Mouse (Mus musculus) intestine, postnatal 0 days (tissue): ENCODE data around the gene Rnf187. TPM values are rescaled to one million over a fixed set of nuclear protein-coding genes. Genes with fewer than 3 reads are reported as not detected.

Source experiments
- ATAC-seq: fragments of 200-750 bp; cut with Nextera tagmentation; 2 replicates; pipeline ENCODE4 v1.8.0; 2017; ENCODE audit warnings: mild to moderate bottlenecking, moderate TSS enrichment, moderate library complexity
- H3K27ac ChIP-seq: fragments of 300-500 bp; sonication (generic); 2 replicates; pipeline ENCODE4 v1.5.1; 2014; ENCODE audit warnings: mild to moderate bottlenecking, low read depth, low read length, moderate library complexity
- H3K27me3 ChIP-seq: fragments of 300-500 bp; sonication (generic); replicated peaks from 2 replicates; pipeline ENCODE4 v1.6.1; 2014; ENCODE audit warnings: low read length, mixed read lengths; ENCODE audit not compliant: control insufficient read depth, insufficient read depth
- H3K36me3 ChIP-seq: fragments of 300-500 bp; sonication (generic); 2 replicates; pipeline ENCODE4 v1.6.1; 2014; ENCODE audit warnings: mild to moderate bottlenecking, moderate library complexity; ENCODE audit not compliant: control insufficient read depth, insufficient read depth
- H3K4me1 ChIP-seq: fragments of 300-500 bp; sonication (generic); replicated peaks from 2 replicates; pipeline ENCODE4 v1.6.1; 2014; ENCODE audit warnings: antibody characterized with exemption, low read length, mixed read lengths; ENCODE audit not compliant: control insufficient read depth, insufficient read depth
- H3K4me2 ChIP-seq: fragments of 300-500 bp; sonication (generic); replicated peaks from 2 replicates; pipeline ENCODE4 v1.6.1; 2014; ENCODE audit warnings: low read depth, mild to moderate bottlenecking, moderate library complexity
- H3K4me3 ChIP-seq: fragments of 300-500 bp; sonication (generic); 2 replicates; pipeline ENCODE4 v1.5.1; 2014; ENCODE audit warnings: low read depth, low read length
- H3K9ac ChIP-seq: fragments of 300-500 bp; sonication (generic); 2 replicates; pipeline ENCODE4 v1.6.1; 2014; ENCODE audit warnings: mild to moderate bottlenecking, low read depth, low read length
- H3K9me3 ChIP-seq: fragments of 300-500 bp; sonication (generic); 2 replicates; pipeline ENCODE4 v1.6.1; 2016; ENCODE audit warnings: mixed run types; ENCODE audit not compliant: control insufficient read depth
- CTCF ChIP-seq: sonication (generic); IDR thresholded peaks from 2 replicates; pipeline ENCODE4 v1.5.1; 2016; ENCODE audit warnings: low read depth, mild to moderate bottlenecking, control low read depth, antibody characterized with exemption, moderate library complexity
- WGBS: fragments of 180-500 bp; shearing (Covaris S2); extraction: QIAGEN DNeasy Blood & Tissue Kit; methylation state at CpG from one replicate; pipeline ENCODE4 v1.1.7; 2014; 5-methylcytosine and 5-hydroxymethylcytosine counted together
- polyA plus RNA-seq: library from polyadenylated mRNA; unstranded; fragments of >200 nt; fragmentation: Nextera tagmentation; extraction: Ambion mirVana; gene quantifications from 2 replicates; pipeline ENCODE4 v1.2.1, GENCODE M21; 2015

Rnf187 gene
- polyA plus RNA-seq, 1 experiment from 2014 or later: 113 TPM

DNA sequence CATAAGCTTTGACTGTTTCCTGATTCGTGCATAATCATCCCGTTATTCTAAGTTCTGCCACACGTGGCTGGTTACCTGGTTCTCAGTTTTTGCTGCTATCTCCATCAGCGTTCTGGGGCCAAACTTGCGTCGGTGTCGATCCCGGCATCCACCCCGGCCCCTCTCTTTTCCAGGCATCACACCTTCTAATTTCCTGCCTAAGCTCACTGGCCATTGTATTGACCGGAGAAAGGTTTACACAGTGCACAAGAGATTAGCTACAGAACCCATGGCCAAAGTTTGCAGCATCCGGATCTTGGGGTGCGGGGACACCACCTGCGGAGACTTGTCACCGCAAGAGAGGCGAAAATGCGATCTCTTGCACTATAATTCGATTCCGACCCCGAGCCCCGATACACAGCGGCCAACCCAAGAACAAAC, 38.9 kb upstream of the Rnf187 start:
- Histone ChIP-seq H3K9me3 (no peaks in the 10 kb centered on the region), H3K9ac (peak overlapping the region; percentile 85), H3K4me3 (peak overlapping the region; percentile 98), H3K27me3 (no peaks in the 10 kb centered on the region), H3K4me1 (peaks cover 11% of the 10 kb centered on the region), H3K4me2 (peak overlapping the region; percentile 92), H3K27ac (peak overlapping the region; percentile 70), H3K36me3 (peaks cover 17% of the 10 kb centered on the region)
- WGBS: under 1% methylated on average over 21 of the region's 21 CpGs
- no peak for ATAC-seq
- no peak for TF ChIP-seq CTCF

DNA sequence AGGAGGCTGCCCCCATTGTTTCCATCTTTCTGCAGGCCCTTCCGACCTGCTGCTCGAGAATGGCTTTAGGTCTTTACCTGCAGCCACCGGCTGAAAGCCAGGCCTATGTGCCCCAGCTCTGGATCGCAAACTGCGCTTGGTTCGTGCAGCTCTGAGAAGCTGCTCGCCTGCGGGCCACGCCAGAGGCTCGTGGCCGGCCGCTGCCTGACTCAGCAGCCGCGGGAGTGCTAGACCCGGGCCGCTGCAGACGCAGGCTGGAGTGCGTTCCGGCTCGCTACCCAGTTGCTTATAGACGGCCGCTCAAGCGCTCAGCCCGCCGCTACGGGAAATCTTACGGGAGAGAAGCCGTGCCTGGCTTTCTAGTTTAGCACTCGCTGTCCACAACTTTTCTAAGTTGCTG, 38.4 kb upstream of the Rnf187 start:
- H3K9me3 ChIP-seq: no peaks in the 10 kb centered on the region
- H3K36me3 ChIP-seq: peaks cover 14% of the 10 kb centered on the region
- peak; percentile 39; the same call in 1 of the 2 replicates for ATAC-seq
- no peaks in the 10 kb centered on the region for H3K27me3 ChIP-seq
- H3K27ac ChIP-seq: peak overlapping the region; percentile 70
- H3K4me1 ChIP-seq: peaks cover 11% of the 10 kb centered on the region
- H3K9ac ChIP-seq: peak overlapping the region; percentile 85
- H3K4me2 ChIP-seq: peak overlapping the region; percentile 92
- whole genome bisulfite sequencing: under 1% methylated on average over 29 of the region's 29 CpGs
- H3K4me3 ChIP-seq: peak overlapping the region; percentile 98
- no peak for TF ChIP-seq CTCF

DNA sequence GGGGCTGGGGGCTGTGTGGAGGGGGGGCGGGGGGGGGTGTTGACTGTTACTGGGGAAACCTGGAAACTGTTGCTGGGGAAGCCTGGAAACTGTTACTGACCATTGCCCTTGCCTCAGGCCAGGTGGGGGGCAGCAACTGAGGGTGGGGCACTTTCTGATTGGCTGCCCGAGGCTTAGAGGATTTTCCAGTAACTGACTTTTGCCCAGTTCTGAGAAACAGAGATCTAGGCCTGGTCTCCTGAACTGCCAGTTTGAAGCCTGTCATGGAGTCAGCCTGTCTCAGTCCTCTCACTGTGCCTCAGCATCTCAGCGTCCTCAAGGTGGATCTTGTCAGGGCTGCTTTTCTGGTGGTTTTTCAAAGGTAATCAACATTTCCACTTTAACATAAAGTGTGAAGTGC, 35.7 kb upstream of the Rnf187 start:
- no peak for TF ChIP-seq CTCF

DNA sequence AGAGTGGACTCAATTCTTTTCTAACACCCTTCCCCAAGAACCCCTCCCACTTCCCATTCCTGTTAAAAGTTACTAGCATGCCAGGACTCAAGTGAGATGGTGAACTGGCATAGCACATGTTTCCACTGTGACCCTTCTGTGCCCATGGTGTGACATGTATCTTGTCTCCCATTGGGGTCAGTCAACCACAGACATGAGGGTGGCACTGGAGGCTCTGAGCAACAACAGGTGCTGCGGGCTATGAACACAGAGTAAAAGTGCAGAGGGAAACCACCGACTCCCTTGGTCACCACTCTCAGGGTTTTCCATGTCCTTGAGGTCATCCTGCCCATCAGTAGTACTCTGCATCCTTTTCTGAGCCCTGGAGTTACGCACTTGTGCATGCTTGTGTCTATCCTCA, 33.1 kb upstream of the Rnf187 start:
- no peaks in the 10 kb centered on the region for H3K27me3 ChIP-seq
- H3K36me3 ChIP-seq: peaks cover 7% of the 10 kb centered on the region; the same call in 1 of the 2 replicates
- H3K4me1 ChIP-seq: 0 out of 2 replicates have a peak, but pooled peaks cover 3% of the 10 kb centered on the region
- no peak overlapping the region for H3K4me3 ChIP-seq
- no peak overlapping the region for H3K27ac ChIP-seq
- WGBS: 97% methylated on average over 3 of the region's 3 CpGs
- ATAC-seq: no peak
- no peaks in the 10 kb centered on the region for H3K9me3 ChIP-seq
- H3K4me2 ChIP-seq: no peak overlapping the region
- TF ChIP-seq CTCF: no peak
- H3K9ac ChIP-seq: no peak overlapping the region

More for the DNA sequence above, 35.7 kb upstream of the Rnf187 start:
- H3K4me3 ChIP-seq: no peak overlapping the region
- H3K36me3 ChIP-seq: peaks cover 7% of the 10 kb centered on the region; the same call in 1 of the 2 replicates
- no peak overlapping the region for H3K9ac ChIP-seq
- no peak overlapping the region for H3K27ac ChIP-seq
- H3K4me2 ChIP-seq: no peak overlapping the region
- no peaks in the 10 kb centered on the region for H3K27me3 ChIP-seq
- no peaks in the 10 kb centered on the region for H3K9me3 ChIP-seq
- 86% methylated on average over 3 of the region's 3 CpGs for WGBS
- no peak for ATAC-seq
- peaks cover 2% of the 10 kb centered on the region; the same call in 1 of the 2 replicates for H3K4me1 ChIP-seq

DNA sequence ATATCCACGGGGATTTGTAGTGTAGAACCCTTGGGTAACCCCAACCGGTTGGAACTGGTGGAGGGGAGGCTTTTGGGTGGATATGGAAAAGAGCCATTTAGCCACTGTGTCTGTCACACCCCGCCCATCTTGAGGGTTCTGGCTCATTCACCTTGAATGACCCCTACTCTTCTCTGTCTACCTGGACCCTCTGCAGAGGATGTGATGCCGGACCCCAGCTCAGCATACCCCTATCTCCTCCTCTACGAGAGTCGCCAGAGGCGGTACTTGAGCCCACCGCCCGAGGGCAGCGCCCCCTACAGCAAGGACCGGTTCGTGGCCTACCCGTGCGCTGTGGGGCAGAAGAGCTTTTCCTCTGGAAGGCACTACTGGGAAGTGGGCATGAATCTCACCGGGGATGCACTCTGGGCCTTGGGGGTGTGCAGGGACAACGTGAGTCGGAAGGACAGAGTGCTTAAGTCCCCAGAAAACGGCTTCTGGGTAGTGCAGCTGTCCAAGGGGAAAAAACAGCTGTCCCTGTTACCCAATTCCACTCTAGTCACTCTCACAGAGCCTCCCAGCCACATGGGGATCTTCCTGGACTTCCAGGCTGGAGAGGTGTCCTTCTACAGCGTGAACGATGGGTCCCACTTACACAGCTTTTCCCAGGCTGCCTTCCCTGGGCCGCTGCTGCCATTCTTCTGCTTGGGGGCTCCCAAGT, 32.3 kb upstream of the Rnf187 start:
- no peak overlapping the region for H3K27ac ChIP-seq
- H3K27me3 ChIP-seq: no peaks in the 10 kb centered on the region
- no peak for ATAC-seq

DNA sequence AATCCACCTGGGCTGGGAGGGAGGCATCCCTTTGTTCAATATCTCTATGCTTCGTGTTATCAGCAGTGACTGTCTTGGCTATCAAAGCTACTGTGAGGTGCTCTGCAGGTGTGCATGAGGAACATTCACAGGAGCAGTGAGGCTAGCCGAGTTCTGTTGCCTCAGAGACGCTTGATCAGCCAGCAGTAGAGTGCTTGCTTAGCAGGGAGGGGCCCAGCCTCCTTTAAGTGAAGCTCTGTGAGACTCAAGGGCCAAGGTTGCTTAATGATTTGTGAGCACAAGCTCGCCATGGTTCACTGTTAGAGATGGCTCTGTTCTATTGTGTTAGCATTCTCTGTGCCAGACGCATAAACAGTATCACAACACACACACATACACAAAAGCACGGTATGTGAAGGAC, 30.9 kb upstream of the Rnf187 start:
- H3K27ac ChIP-seq: 0 out of 2 replicates have a peak overlapping the region, but pooled peaks have one; percentile 7
- TF ChIP-seq CTCF: no peak
- no peaks in the 10 kb centered on the region for H3K9me3 ChIP-seq
- H3K4me3 ChIP-seq: no peak overlapping the region
- no peak overlapping the region for H3K9ac ChIP-seq
- no peak overlapping the region for H3K4me2 ChIP-seq
- H3K4me1 ChIP-seq: 0 out of 2 replicates have a peak, but pooled peaks cover 3% of the 10 kb centered on the region
- H3K27me3 ChIP-seq: no peaks in the 10 kb centered on the region
- peaks cover 6% of the 10 kb centered on the region; the same call in 1 of the 2 replicates for H3K36me3 ChIP-seq
- peak; percentile 71 for ATAC-seq
- 30% methylated on average over 6 of the region's 6 CpGs for WGBS

More for the DNA sequence above, 32.3 kb upstream of the Rnf187 start:
- WGBS: 87% methylated on average over 21 of the region's 21 CpGs
- H3K9me3 ChIP-seq: no peaks in the 10 kb centered on the region
- 0 out of 2 replicates have a peak, but pooled peaks have one; percentile 14 for TF ChIP-seq CTCF
- H3K4me1 ChIP-seq: 0 out of 2 replicates have a peak, but pooled peaks cover 3% of the 10 kb centered on the region
- peaks cover 7% of the 10 kb centered on the region; the same call in 1 of the 2 replicates for H3K36me3 ChIP-seq
- H3K4me2 ChIP-seq: no peak overlapping the region
- no peak overlapping the region for H3K4me3 ChIP-seq
- no peak overlapping the region for H3K9ac ChIP-seq
